Mouse (Mus musculus) retina, postnatal 1 day (tissue): Measurements from ENCODE around the gene Nrxn1.
A peak's percentile ranks its signal among the peaks of the same experiment; 100 is the strongest.

Experiments
- DNase-seq: peaks from one replicate; pipeline ENCODE4 v3.0.0-alpha.2; 2012

The Nrxn1 gene

GRCm38 (mm10) chr17:90060872-90061271 is 1032.0 kb downstream of the Nrxn1 start:
- peak; percentile 43 for DNase-seq

GRCm38 (mm10) chr17:90060168-90060567 is 1032.7 kb downstream of the Nrxn1 start:
- peak; percentile 12 for DNase-seq

GRCm38 (mm10) chr17:90059320-90060111 is 1033.4 kb downstream of the Nrxn1 start:
- peak; percentile 18 for DNase-seq

- peak; percentile 56 for DNase-seq
Observed at GRCm38 (mm10) chr17:90054312-90054711, 1038.6 kb downstream of the Nrxn1 start.

GRCm38 (mm10) chr17:90039316-90039715 is 1053.6 kb downstream of the Nrxn1 start:
- DNase-seq, result no peak

GRCm38 (mm10) chr17:90032416-90032815 is 1060.5 kb downstream of the Nrxn1 start:
- no peak for DNase-seq

- no peak for DNase-seq
Observed at GRCm38 (mm10) chr17:90016636-90017035, 1076.2 kb downstream of the Nrxn1 start.

GRCm38 (mm10) chr17:90011761-90012160 is 1081.1 kb downstream of the Nrxn1 start:
- DNase-seq, result no peak

GRCm38 (mm10) chr17:90007438-90008109 is 1085.3 kb downstream of the Nrxn1 start:
- DNase-seq, result no peak

GRCm38 (mm10) chr17:89990651-89991050 is 1102.2 kb downstream of the Nrxn1 start:
- DNase-seq, result peak; percentile 21
